Mouse (Mus musculus) midbrain, embryonic 10.5 days (tissue): ENCODE results near the gene Snx22. TPM values are rescaled to one million over a fixed set of nuclear protein-coding genes. Genes with fewer than 3 reads are reported as not detected.

Experiments used
- DNase-seq: peaks from one replicate; pipeline ENCODE4 v3.0.0-alpha.2; 2017; ENCODE audit warnings: low spot score
- H3K27ac ChIP-seq: fragments of 300-500 bp; sonication (generic); replicated peaks from 2 replicates; pipeline ENCODE4 v1.5.1; 2016; ENCODE audit warnings: mild to moderate bottlenecking
- H3K27me3 ChIP-seq: fragments of 300-500 bp; sonication (generic); 2 replicates; pipeline ENCODE4 v1.6.1; 2016; ENCODE audit warnings: low read depth, mild to moderate bottlenecking; ENCODE audit not compliant: poor library complexity, severe bottlenecking
- H3K36me3 ChIP-seq: fragments of 300-500 bp; sonication (generic); 2 replicates; pipeline ENCODE4 v1.6.1; 2016; ENCODE audit warnings: mild to moderate bottlenecking, moderate library complexity
- H3K4me1 ChIP-seq: fragments of 300-500 bp; sonication (generic); 2 replicates; pipeline ENCODE4 v1.6.1; 2016
- H3K4me3 ChIP-seq: fragments of 300-500 bp; sonication (generic); 2 replicates; pipeline ENCODE4 v1.5.1; 2016; ENCODE audit warnings: mild to moderate bottlenecking, moderate library complexity
- H3K9me3 ChIP-seq: fragments of 300-500 bp; sonication (generic); replicated peaks from 2 replicates; pipeline ENCODE4 v1.6.1; 2016; ENCODE audit warnings: mild to moderate bottlenecking
- whole genome bisulfite sequencing: fragments of 180-500 bp; shearing (Covaris S2); methylation state at CpG from one replicate; pipeline ENCODE4 v1.1.7; 2016; 5-methylcytosine and 5-hydroxymethylcytosine counted together
- polyA plus RNA-seq: library from polyadenylated mRNA; unstranded; fragments of >200 nt; fragmentation: Nextera tagmentation; extraction: Ambion mirVana; gene quantifications from 2 replicates; pipeline ENCODE4 v1.2.1, GENCODE M21; 2016

Snx22 gene
- polyA plus RNA-seq, 1 experiment from 2014 or later: 2.7 TPM

GRCm38 (mm10) chr9:66090593-66091244 is 21.2 kb upstream of the Snx22 start:
- Histone ChIP-seq H3K9me3 (no peaks in the 10 kb centered on the region), H3K27ac (no peak overlapping the region), H3K4me1 (no peaks in the 10 kb centered on the region), H3K27me3 (no peaks in the 10 kb centered on the region), H3K4me3 (no peak overlapping the region), H3K36me3 (peaks cover 99% of the 10 kb centered on the region)
- 93% methylated on average over 13 of the region's 13 CpGs for WGBS
- no peak for DNase-seq

DNA sequence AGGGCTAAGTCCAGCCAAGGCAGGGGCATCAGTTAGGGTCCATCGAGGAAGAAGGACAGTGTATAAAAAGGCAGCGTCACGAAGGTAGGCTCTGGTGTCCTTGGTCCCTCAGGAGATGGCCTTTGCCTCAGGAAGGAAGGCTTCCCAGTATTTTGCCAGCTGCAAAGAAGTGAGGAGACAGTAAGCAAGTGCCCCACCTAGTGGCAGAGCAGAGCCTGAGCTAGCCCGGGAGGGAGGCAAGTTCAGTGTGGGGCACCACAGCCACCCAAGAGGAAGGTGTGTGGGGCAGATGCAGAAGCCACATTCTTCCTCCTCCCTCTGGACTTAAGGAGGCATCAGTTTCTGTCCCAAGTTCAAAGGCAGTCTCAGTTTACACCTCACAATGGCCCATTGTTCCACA is 18.9 kb upstream of the Snx22 start:
- Histone ChIP-seq H3K27ac (no peak overlapping the region), H3K9me3 (no peaks in the 10 kb centered on the region), H3K4me1 (peaks cover 3% of the 10 kb centered on the region; the same call in 1 of the 2 replicates), H3K36me3 (peaks cover 80% of the 10 kb centered on the region), H3K4me3 (no peak overlapping the region), H3K27me3 (no peaks in the 10 kb centered on the region)
- WGBS: 60% methylated on average over 4 of the region's 4 CpGs
- peak; percentile 50 for DNase-seq

DNA sequence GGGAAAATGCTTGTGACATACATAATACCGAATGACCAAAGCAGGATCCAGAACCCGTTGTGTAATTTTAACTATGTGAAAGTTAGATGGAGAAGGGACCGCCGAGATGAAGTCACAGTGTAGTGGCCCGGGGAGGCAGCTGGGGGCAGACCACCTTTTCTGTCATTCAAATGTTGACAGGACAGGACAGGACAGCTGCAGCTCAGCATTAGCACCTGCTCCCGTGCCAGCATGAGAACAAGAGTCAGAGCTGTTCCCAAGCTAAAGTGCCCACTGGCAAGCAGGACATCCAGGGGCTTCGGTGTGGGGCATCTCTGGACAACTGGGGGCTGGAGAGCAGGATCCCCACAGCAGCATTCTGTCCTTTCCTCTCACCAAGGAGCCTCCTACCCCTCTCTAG is 17.5 kb upstream of the Snx22 start:
- DNase-seq: no peak
- Histone ChIP-seq H3K4me3 (no peak overlapping the region), H3K4me1 (peaks cover 3% of the 10 kb centered on the region; the same call in 1 of the 2 replicates), H3K9me3 (no peaks in the 10 kb centered on the region), H3K36me3 (peaks cover 67% of the 10 kb centered on the region), H3K27me3 (no peaks in the 10 kb centered on the region), H3K27ac (no peak overlapping the region)
- 95% methylated on average over 7 of the region's 7 CpGs for WGBS

GRCm38 (mm10) chr9:66084171-66084570 is 14.7 kb upstream of the Snx22 start:
- no peaks in the 10 kb centered on the region for H3K27me3 ChIP-seq
- no peak for DNase-seq
- H3K4me3 ChIP-seq: no peak overlapping the region
- H3K27ac ChIP-seq: no peak overlapping the region
- H3K9me3 ChIP-seq: no peaks in the 10 kb centered on the region
- peaks cover 3% of the 10 kb centered on the region; the same call in 1 of the 2 replicates for H3K4me1 ChIP-seq
- 92% methylated on average over 3 of the region's 3 CpGs for WGBS
- H3K36me3 ChIP-seq: peaks cover 38% of the 10 kb centered on the region

- WGBS: 89% methylated on average over 4 of the region's 4 CpGs
- peaks cover 17% of the 10 kb centered on the region for H3K36me3 ChIP-seq
- H3K27ac ChIP-seq: no peak overlapping the region
- no peak for DNase-seq
- H3K4me1 ChIP-seq: peaks cover 11% of the 10 kb centered on the region
- no peaks in the 10 kb centered on the region for H3K9me3 ChIP-seq
- H3K4me3 ChIP-seq: no peak overlapping the region
- no peaks in the 10 kb centered on the region for H3K27me3 ChIP-seq
Observed at GRCm38 (mm10) chr9:66081999-66082398, 12.5 kb upstream of the Snx22 start.

GRCm38 (mm10) chr9:66080804-66081459 is 11.4 kb upstream of the Snx22 start:
- peaks cover 11% of the 10 kb centered on the region for H3K4me1 ChIP-seq
- no peak overlapping the region for H3K4me3 ChIP-seq
- 81% methylated on average over 3 of the region's 3 CpGs for WGBS
- H3K36me3 ChIP-seq: peaks cover 6% of the 10 kb centered on the region
- no peaks in the 10 kb centered on the region for H3K9me3 ChIP-seq
- H3K27ac ChIP-seq: no peak overlapping the region
- no peak for DNase-seq
- no peaks in the 10 kb centered on the region for H3K27me3 ChIP-seq

GRCm38 (mm10) chr9:66078493-66078892 is 9.0 kb upstream of the Snx22 start:
- Histone ChIP-seq H3K4me3 (peak overlapping the region; percentile 30; the same call in 1 of the 2 replicates), H3K27me3 (no peaks in the 10 kb centered on the region), H3K36me3 (no peaks in the 10 kb centered on the region), H3K4me1 (peaks cover 7% of the 10 kb centered on the region), H3K9me3 (no peaks in the 10 kb centered on the region; the same call in 1 of the 2 replicates), H3K27ac (peak overlapping the region; percentile 68)
- peak; percentile 57 for DNase-seq
- WGBS: 9% methylated on average over 14 of the region's 14 CpGs

- H3K27ac ChIP-seq: peak overlapping the region; percentile 68
- peak overlapping the region; percentile 30; the same call in 1 of the 2 replicates for H3K4me3 ChIP-seq
- H3K27me3 ChIP-seq: no peaks in the 10 kb centered on the region
- DNase-seq: no peak
- H3K9me3 ChIP-seq: no peaks in the 10 kb centered on the region; the same call in 1 of the 2 replicates
- 67% methylated on average over 3 of the region's 3 CpGs for WGBS
- no peaks in the 10 kb centered on the region for H3K36me3 ChIP-seq
- H3K4me1 ChIP-seq: peaks cover 7% of the 10 kb centered on the region
Observed at GRCm38 (mm10) chr9:66078072-66078471, 8.6 kb upstream of the Snx22 start.

DNA sequence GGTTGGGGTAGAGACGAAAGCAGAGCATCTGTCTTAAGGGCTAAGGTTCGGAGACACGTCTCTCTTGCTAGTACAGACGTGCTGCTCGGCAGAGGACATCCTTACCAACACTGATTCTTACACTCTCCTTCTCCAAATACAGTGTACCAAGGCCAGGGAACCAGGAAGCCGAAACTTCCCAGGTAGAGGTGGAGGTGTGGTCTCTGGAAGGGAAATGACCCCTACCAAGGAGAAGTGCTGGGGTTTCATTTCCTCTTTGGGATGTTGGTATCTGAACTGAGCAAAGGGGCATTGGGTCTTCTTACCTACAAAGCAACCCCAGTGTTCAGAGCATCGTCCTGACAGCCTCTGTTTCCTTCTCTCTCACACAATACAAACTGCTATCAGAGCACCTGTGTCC is 3.2 kb upstream of the Snx22 start:
- DNase-seq: no peak
- Histone ChIP-seq H3K27ac (no peak overlapping the region), H3K4me1 (peaks cover 14% of the 10 kb centered on the region)

GRCm38 (mm10) chr9:66070151-66070550 is 632 bp upstream of the Snx22 start:
- H3K36me3 ChIP-seq: peaks cover 25% of the 10 kb centered on the region
- peaks cover 54% of the 10 kb centered on the region for H3K27me3 ChIP-seq
- H3K4me3 ChIP-seq: no peak overlapping the region
- DNase-seq: no peak
- peaks cover 19% of the 10 kb centered on the region for H3K4me1 ChIP-seq
- H3K9me3 ChIP-seq: no peaks in the 10 kb centered on the region; the same call in 1 of the 2 replicates
- WGBS: 92% methylated on average over 5 of the region's 5 CpGs
- no peak overlapping the region for H3K27ac ChIP-seq

More for the DNA sequence above, 3.2 kb upstream of the Snx22 start:
- no peaks in the 10 kb centered on the region for H3K36me3 ChIP-seq
- no peak overlapping the region for H3K4me3 ChIP-seq
- 87% methylated on average over 7 of the region's 7 CpGs for WGBS
- H3K27me3 ChIP-seq: peaks cover 35% of the 10 kb centered on the region
- no peaks in the 10 kb centered on the region; the same call in 1 of the 2 replicates for H3K9me3 ChIP-seq

DNA sequence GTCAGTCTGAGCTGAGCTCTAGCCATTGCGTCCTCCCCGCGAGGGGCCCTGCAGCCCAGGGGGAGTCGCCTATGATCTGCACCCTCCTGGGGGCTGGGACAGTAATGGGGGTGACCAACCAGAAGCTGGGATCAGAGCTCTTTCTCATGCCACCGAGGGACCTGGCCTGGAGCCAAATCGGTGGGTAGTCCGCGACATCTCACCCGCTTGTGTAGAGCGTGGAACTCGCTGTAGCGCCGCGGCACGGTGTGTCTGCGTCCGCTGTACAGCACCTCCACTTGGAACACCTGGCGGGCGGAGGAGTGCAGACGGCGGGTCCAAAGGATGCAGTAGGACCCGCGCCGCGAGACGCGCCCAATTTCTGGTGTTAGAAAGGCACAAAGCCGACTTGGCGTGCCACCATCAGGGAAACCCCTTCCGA is 538 bp downstream of the Snx22 start:
- no peaks in the 10 kb centered on the region for H3K9me3 ChIP-seq
- H3K27me3 ChIP-seq: peaks cover 54% of the 10 kb centered on the region
- peak; percentile 31 for DNase-seq
- peak overlapping the region; percentile 68 for H3K4me3 ChIP-seq
- H3K27ac ChIP-seq: peak overlapping the region; percentile 68
- H3K4me1 ChIP-seq: peaks cover 19% of the 10 kb centered on the region
- WGBS: 2% methylated on average over 30 of the region's 30 CpGs
- H3K36me3 ChIP-seq: peaks cover 34% of the 10 kb centered on the region

DNA sequence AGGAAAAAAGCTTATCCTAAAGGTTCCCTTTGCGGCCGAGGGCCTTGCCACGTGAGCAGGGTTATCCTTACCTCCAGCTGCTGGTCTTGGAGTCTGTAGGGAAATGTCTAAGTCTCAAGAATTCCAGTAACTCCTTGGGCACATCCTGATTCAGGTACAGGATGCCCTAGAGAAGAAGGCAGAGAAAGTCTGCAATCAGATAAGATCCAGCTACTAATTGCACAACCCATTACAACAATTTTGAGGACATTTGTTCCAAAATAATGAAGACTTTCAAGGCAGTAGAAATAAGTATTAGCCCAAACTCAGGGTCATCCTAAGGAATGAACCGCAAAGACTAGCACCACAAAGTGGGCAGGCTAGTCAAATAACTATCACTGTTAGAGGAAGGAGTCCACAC is 1.5 kb downstream of the Snx22 start:
- no peak overlapping the region for H3K4me3 ChIP-seq
- peaks cover 54% of the 10 kb centered on the region for H3K27me3 ChIP-seq
- WGBS: 57% methylated on average over 4 of the region's 4 CpGs
- peaks cover 19% of the 10 kb centered on the region for H3K4me1 ChIP-seq
- H3K9me3 ChIP-seq: no peaks in the 10 kb centered on the region
- peaks cover 44% of the 10 kb centered on the region for H3K36me3 ChIP-seq
- no peak overlapping the region for H3K27ac ChIP-seq
- no peak for DNase-seq

- Histone ChIP-seq H3K27me3 (peaks cover 54% of the 10 kb centered on the region), H3K4me1 (peaks cover 19% of the 10 kb centered on the region), H3K4me3 (0 out of 2 replicates have a peak overlapping the region, but pooled peaks have one; percentile 12), H3K9me3 (no peaks in the 10 kb centered on the region), H3K36me3 (peaks cover 49% of the 10 kb centered on the region), H3K27ac (no peak overlapping the region)
- DNase-seq: peak; percentile 45
- WGBS: 16% methylated on average over 5 of the region's 5 CpGs
Observed at GRCm38 (mm10) chr9:66067542-66067941, 2.0 kb downstream of the Snx22 start.
